Mouse (Mus musculus): ENCODE data around the gene BC067074. TPM values are rescaled to one million over a fixed set of nuclear protein-coding genes. Genes with fewer than 3 reads are reported as not detected.
"Not testable (repeated sequence)": the region's sequence is repeated elsewhere in the genome, so short reads cannot be mapped to it uniquely, and the experiment has no call there.

Gene BC067074
- polyA plus RNA-seq, 1 experiment, result 5.1 TPM

DNA sequence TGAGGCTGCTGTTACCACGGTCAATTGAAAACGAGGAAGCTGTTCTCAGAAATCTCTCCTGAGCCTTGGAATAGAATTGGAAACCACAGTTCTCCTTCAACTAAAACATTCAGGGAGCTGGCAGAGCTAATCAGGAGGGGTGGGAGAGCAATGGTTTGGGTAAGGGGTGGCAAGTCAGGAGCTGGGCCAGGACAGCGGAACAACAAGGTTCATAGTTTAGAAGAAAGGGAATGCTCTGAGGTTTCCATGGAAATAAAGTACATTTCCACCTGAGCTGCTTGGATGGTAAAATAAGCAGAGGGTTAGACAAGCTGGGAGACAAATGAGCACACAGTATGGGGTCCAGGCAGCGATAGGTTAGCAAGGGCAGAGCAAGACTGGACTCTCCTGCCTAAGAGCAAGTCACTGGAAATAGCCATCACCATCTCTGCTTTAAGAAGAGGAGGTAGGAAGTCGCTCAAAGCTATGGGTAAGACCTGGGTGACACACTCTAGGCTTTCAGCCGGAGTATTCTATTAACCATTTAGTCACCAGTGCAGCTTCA lies 86.9 kb downstream of the BC067074 start:
- H3K4me3 ChIP-seq (ENCODE audit: insufficient read depth, low read depth, low read length), result no peak overlapping the region
- no peaks in the 10 kb centered on the region for H3K4me1 ChIP-seq (ENCODE audit: control insufficient read depth, insufficient read depth, insufficient read length, low read length)
- H3K27ac ChIP-seq (replicated peaks; ENCODE audit: low read depth, low read length), result no peak overlapping the region

DNA sequence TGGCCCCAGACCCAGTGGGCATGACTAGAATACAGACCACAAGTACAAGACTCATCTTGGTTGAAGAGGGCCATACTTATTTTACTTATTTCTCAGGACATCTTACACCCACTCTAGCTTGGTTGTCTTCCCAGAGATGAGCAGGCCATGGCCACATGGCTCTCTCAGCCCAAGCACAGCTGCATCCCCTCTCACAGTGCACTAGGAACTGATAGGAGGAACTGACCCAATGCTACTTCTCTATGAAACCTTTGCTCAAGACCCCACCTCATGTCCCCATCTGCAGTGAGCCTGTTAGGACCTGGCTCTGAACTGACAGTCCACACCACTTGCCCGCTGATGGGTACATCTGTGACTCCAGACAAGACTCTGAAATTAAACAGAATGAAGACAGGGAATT lies 88.8 kb downstream of the BC067074 start:
- Histone ChIP-seq H3K27ac (replicated peaks; ENCODE audit: low read depth, low read length) (peak overlapping the region; percentile 58; the same call in 1 of the 2 replicates), H3K4me1 (ENCODE audit: control insufficient read depth, insufficient read depth, insufficient read length, low read length) (no peaks in the 10 kb centered on the region), H3K4me3 (ENCODE audit: insufficient read depth, low read depth, low read length) (no peak overlapping the region)

DNA sequence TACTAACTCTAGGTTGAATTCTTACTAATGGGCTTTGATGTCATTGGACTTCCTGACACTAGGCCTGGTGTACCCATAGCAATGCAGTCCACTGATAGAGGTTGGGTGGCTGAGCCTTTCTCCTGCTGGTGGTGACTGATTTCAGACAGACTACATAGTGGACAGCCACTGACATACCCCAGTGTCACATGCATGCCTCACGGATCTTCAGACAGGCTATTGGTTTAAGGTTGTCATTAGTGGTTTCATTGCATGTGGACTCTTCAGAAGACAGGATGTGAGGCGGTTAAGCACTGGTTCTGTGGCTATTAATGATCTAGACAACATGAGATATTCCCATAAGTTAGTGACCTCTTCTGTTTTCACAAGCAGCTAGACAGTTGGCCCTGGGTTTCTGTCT lies 89.2 kb downstream of the BC067074 start:
- H3K27ac ChIP-seq (replicated peaks; ENCODE audit: low read depth, low read length), result peak overlapping the region; percentile 58
- no peak overlapping the region for H3K4me3 ChIP-seq (ENCODE audit: insufficient read depth, low read depth, low read length)
- H3K4me1 ChIP-seq (ENCODE audit: control insufficient read depth, insufficient read depth, insufficient read length, low read length), result no peaks in the 10 kb centered on the region

DNA sequence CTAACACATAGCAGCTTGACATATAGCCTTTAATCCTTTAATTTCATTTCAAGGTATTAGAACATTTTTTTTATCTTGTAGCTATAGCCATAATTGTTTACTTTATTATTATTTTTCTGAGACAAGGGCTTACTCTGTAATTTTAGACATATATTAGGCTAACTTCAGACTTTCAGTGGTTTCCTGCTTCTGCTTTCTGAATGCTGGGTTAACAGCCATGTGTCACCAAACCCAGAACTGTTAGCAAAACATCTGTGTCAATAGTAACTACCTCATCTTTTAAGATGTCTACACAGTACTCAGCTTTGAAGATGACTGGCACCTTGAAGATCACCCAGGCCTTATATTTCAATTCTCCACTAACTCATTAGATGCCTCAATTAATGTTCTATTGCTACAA lies 89.8 kb downstream of the BC067074 start:
- not testable (repeated sequence) for H3K27ac ChIP-seq (replicated peaks; ENCODE audit: low read depth, low read length); H3K4me1 ChIP-seq (ENCODE audit: control insufficient read depth, insufficient read depth, insufficient read length, low read length); H3K4me3 ChIP-seq (ENCODE audit: insufficient read depth, low read depth, low read length)

- Histone ChIP-seq H3K27ac (replicated peaks; ENCODE audit: low read depth, low read length) (no peak overlapping the region), H3K4me3 (ENCODE audit: insufficient read depth, low read depth, low read length) (no peak overlapping the region), H3K4me1 (ENCODE audit: control insufficient read depth, insufficient read depth, insufficient read length, low read length) (no peaks in the 10 kb centered on the region)
These were observed 100.4 kb downstream of the BC067074 start for GRCm38 (mm10) chr13:113393386-113393785.

- Histone ChIP-seq H3K4me3 (ENCODE audit: insufficient read depth, low read depth, low read length) (no peak overlapping the region), H3K27ac (replicated peaks; ENCODE audit: low read depth, low read length) (no peak overlapping the region), H3K4me1 (ENCODE audit: control insufficient read depth, insufficient read depth, insufficient read length, low read length) (no peaks in the 10 kb centered on the region)
These were observed 101.6 kb downstream of the BC067074 start for GRCm38 (mm10) chr13:113394591-113394990.

GRCm38 (mm10) chr13:113397006-113397520 lies 104.1 kb downstream of the BC067074 start:
- Histone ChIP-seq H3K27ac (replicated peaks; ENCODE audit: low read depth, low read length) (no peak overlapping the region), H3K4me1 (ENCODE audit: control insufficient read depth, insufficient read depth, insufficient read length, low read length) (peaks cover 2% of the 10 kb centered on the region; the same call in 1 of the 2 replicates), H3K4me3 (ENCODE audit: insufficient read depth, low read depth, low read length) (no peak overlapping the region)

DNA sequence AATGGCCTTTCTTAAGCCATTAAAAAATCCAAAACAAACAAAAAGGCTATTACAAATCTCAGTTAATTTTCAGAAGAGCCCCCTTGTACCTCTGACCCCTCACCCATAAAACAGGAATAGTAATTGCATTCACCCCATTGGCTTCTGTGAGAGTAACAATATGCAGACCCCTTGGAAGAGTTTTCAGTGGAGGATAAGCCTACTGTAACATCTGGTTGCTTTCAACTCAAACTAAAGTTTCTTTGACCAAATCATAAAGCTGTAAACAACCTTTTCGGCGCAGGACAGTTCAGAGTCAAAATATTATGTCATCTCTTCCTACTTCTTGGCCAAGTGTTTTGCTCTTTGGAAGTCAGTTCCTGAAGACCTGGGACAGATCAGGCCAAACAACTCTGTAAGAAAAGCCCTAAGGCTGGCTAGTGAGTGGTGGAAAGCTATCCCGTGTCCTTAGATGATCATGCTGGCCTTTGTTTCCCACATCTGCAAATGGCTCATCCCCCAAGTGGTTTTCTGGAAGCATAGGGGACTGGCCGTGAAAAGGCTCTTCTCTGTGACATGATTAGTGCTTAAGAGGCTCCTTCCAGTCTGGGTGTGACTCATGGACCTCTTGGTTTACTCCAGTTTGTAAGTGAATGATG lies 108.5 kb downstream of the BC067074 start:
- Histone ChIP-seq H3K4me1 (ENCODE audit: control insufficient read depth, insufficient read depth, insufficient read length, low read length) (peaks cover 2% of the 10 kb centered on the region; the same call in 1 of the 2 replicates), H3K27ac (replicated peaks; ENCODE audit: low read depth, low read length) (no peak overlapping the region), H3K4me3 (ENCODE audit: insufficient read depth, low read depth, low read length) (no peak overlapping the region)

- H3K4me3 ChIP-seq (ENCODE audit: insufficient read depth, low read depth, low read length), result no peak overlapping the region
- no peak overlapping the region for H3K27ac ChIP-seq (replicated peaks; ENCODE audit: low read depth, low read length)
- peaks cover 2% of the 10 kb centered on the region; the same call in 1 of the 2 replicates for H3K4me1 ChIP-seq (ENCODE audit: control insufficient read depth, insufficient read depth, insufficient read length, low read length)
These were observed 110.7 kb downstream of the BC067074 start for GRCm38 (mm10) chr13:113403706-113404105.

DNA sequence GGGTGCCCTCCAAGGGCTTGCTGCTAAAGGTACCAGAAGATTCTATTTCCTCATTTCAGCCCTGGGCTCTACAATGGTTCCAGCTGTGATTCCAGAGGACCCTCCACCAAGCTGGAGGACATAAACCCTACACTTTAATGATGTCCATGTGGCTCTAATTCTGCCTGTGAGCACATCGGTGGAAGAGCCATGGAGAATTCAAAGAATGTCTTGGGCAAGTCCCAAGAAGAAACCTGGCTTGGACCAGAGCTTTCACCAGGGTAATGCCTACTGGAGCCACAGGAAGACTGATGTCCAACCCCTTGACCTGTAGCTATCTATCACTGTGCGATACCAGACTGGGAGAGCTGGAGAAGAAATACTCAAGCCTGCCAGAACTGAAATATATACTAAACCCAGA lies 111.2 kb downstream of the BC067074 start:
- Histone ChIP-seq H3K4me1 (ENCODE audit: control insufficient read depth, insufficient read depth, insufficient read length, low read length) (peaks cover 2% of the 10 kb centered on the region; the same call in 1 of the 2 replicates), H3K27ac (replicated peaks; ENCODE audit: low read depth, low read length) (no peak overlapping the region), H3K4me3 (ENCODE audit: insufficient read depth, low read depth, low read length) (no peak overlapping the region)

GRCm38 (mm10) chr13:113409941-113410340 lies 117.0 kb downstream of the BC067074 start:
- Histone ChIP-seq H3K4me1 (ENCODE audit: control insufficient read depth, insufficient read depth, insufficient read length, low read length) (no peaks in the 10 kb centered on the region), H3K4me3 (ENCODE audit: insufficient read depth, low read depth, low read length) (no peak overlapping the region), H3K27ac (replicated peaks; ENCODE audit: low read depth, low read length) (no peak overlapping the region)

GRCm38 (mm10) chr13:113415527-113415926 lies 122.6 kb downstream of the BC067074 start:
- Histone ChIP-seq H3K4me3 (ENCODE audit: insufficient read depth, low read depth, low read length) (no peak overlapping the region), H3K27ac (replicated peaks; ENCODE audit: low read depth, low read length) (no peak overlapping the region), H3K4me1 (ENCODE audit: control insufficient read depth, insufficient read depth, insufficient read length, low read length) (no peaks in the 10 kb centered on the region)

- H3K4me3 ChIP-seq (ENCODE audit: insufficient read depth, low read depth, low read length), result no peak overlapping the region
- H3K27ac ChIP-seq (replicated peaks; ENCODE audit: low read depth, low read length), result no peak overlapping the region
- H3K4me1 ChIP-seq (ENCODE audit: control insufficient read depth, insufficient read depth, insufficient read length, low read length), result peaks cover 8% of the 10 kb centered on the region
These were observed 124.0 kb downstream of the BC067074 start for GRCm38 (mm10) chr13:113416986-113417385.

DNA sequence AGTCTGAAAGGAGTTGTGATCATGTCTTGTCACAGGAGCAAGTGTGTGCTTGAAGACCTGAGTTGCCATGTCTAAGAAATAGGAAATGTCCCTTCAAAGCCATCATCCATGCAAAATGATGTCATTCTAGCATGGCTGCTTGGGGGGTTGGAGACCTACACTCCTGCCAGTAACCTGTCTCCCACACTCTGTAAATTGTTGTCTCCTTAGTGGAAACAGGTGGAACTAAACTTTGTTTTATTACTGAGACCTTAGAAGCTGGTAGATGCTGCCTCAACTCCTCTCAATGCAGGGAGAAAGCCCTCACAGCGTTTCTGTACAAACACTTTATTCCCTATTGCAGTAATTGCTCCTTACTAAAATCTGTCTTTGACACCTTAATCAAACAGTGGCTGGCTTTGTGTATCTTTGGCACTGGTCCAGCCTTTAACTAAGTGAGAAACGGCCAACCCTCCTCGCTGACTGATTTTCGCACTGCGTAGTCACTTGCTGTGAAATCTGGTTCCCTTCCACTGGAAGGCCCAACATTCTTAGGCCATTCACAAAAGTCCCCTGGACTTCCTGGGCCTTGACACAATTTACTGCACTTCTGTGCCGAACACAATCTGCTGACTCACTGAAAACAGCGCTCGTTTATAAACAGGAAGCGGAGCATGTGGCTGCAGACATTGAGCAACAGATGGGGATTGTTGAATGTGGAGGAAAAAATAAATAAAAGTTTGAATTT lies 125.0 kb downstream of the BC067074 start:
- peaks cover 8% of the 10 kb centered on the region for H3K4me1 ChIP-seq (ENCODE audit: control insufficient read depth, insufficient read depth, insufficient read length, low read length)
- no peak overlapping the region for H3K4me3 ChIP-seq (ENCODE audit: insufficient read depth, low read depth, low read length)
- peak overlapping the region; percentile 44 for H3K27ac ChIP-seq (replicated peaks; ENCODE audit: low read depth, low read length)

DNA sequence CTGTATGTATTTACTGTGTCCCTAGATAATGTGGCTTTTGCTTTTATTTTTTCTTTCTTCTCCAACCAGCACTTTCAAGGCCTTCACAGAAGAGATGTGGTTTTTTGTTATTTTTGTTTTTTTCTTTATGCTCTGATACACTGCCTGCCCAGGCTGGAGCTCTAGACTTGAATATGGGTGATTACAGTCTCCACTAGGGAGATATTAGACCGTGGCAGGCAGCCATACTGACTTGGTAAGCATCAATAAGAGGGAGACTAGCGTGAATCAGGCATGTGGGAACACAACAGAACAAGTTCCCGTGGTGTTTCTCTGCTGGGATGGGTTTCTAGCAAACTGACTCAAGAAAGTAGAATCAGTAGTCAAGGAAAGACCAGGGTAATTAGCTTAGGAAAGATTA lies 125.7 kb downstream of the BC067074 start:
- Histone ChIP-seq H3K27ac (replicated peaks; ENCODE audit: low read depth, low read length) (no peak overlapping the region), H3K4me1 (ENCODE audit: control insufficient read depth, insufficient read depth, insufficient read length, low read length) (peaks cover 8% of the 10 kb centered on the region)

More for the DNA sequence above, 125.7 kb downstream of the BC067074 start:
- H3K4me3 ChIP-seq (ENCODE audit: insufficient read depth, low read depth, low read length), result no peak overlapping the region

Measured in brown adipose tissue, adult 24 weeks (tissue).